Mouse (Mus musculus): ENCODE data around the gene Zfp326. TPM values are rescaled to one million over a fixed set of nuclear protein-coding genes. Genes with fewer than 3 reads are reported as not detected.

The Zfp326 gene
- 42.6 and 44.8 TPM in 2 replicates for polyA plus RNA-seq (2011; ENCODE audit: insufficient read depth, insufficient read length, low read depth, missing spikeins)

DNA sequence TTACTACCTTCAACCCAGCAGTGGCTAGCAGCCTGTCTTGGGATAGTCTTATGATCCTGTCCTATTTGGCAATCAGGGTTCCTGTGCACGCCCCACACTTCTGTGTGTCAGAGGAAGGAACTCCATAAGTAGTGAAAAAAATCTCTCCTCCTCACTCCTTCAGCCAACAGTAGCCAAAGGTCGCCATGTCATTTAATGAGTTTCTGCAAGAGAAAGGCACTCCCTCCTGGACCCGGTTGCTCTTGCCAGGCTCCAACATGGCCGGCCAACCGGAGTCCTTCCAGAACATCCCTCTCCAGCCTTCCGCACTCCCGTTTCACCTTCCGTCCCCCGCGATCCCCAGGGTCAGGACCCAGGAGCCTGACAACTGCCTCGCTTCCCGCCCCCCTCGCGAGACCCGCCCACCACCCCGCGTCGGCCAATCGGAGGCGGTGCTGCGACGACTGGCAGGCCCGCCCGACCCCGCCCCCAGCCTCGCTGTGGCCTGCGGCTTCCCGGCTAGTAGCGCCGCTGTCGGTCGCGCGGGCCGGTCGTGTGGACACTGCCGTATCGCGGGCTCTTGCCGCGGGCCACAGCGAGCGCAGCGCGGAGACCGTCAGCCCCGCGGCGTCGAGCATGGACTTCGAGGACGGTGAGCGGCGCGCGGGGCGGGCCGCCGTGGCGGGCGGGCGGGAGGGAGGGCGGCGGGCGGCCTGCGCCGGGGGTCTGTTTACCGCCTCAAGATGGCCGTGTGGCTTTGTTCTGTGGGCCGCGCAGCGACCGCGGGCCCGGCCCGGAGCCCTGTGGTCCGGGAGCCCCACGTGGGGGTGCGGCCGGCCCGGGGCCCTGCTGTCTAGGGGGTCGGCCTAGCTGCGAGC lies at the start of gene Zfp326:
Gene Zfp326 (plus strand): TSS at position 498 of the 857 bp plus-strand sequence.
- TF ChIP-seq POLR2A (IDR thresholded peaks at IDR 0.05; ENCODE audit: insufficient read depth, low read length) (peak; percentile 9), CTCF (IDR thresholded peaks at IDR 0.05; ENCODE audit: low read depth, low read length) (no peak), EP300 (IDR thresholded peaks at IDR 0.05; ENCODE audit: insufficient read depth, low read depth, low read length) (no peak)

DNA sequence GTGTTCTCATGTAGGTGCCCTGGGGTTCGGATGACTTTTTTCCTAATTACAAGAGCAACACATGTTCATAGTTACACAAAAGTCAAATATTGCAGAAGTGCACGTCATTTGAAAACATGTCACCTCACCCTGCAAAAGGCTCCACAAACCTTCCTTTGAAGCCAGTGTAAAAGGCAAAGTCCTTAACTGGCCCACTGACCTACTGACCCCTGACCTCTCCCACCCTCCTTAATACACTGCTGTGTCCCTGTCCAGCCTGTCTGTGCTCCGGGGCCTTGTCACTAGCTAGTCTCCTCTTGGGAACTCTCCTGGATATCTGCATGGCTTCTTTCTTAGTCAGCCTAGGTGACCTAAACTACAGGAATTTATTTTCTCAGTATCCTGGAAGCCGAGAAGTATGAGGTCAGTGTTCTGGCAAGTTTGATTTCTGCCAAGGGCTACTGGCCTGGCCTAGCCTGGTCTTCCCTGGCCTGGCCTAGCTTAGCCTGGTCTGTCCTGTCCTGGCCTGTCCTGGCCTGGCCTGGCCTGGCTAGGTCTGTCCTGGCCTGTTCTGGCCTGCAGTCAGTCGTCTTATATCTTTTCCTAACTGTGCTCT lies 49.4 kb upstream of the Zfp326 start:
- H3K36me3 ChIP-seq (ENCODE audit: control insufficient read depth, insufficient read depth, low read length, poor library complexity, severe bottlenecking): no peaks in the 10 kb centered on the region
- TF ChIP-seq CTCF (IDR thresholded peaks at IDR 0.05; ENCODE audit: low read depth, low read length) (no peak), EP300 (IDR thresholded peaks at IDR 0.05; ENCODE audit: insufficient read depth, low read depth, low read length) (no peak), POLR2A (IDR thresholded peaks at IDR 0.05; ENCODE audit: insufficient read depth, low read length) (no peak)
- H3K4me3 ChIP-seq (ENCODE audit: low read depth, low read length): no peak overlapping the region
- no peak overlapping the region for H3K9ac ChIP-seq (ENCODE audit: low read depth, poor library complexity, severe bottlenecking)
- H3K4me1 ChIP-seq (ENCODE audit: control insufficient read depth, insufficient read depth, low read length): no peaks in the 10 kb centered on the region
- no peak overlapping the region for H3K27ac ChIP-seq (ENCODE audit: insufficient read depth, low read length)
- H3K27me3 ChIP-seq (ENCODE audit: control insufficient read depth, insufficient read depth, low read length, poor library complexity, severe bottlenecking): no peaks in the 10 kb centered on the region
- H3K9me3 ChIP-seq (replicated peaks; ENCODE audit: control insufficient read depth, insufficient read depth, low read length, poor library complexity, severe bottlenecking): no peaks in the 10 kb centered on the region

More for the DNA sequence above, at the start of gene Zfp326:
- no peaks in the 10 kb centered on the region for H3K9me3 ChIP-seq (replicated peaks; ENCODE audit: control insufficient read depth, insufficient read depth, low read length, poor library complexity, severe bottlenecking)
- no peaks in the 10 kb centered on the region for H3K36me3 ChIP-seq (ENCODE audit: control insufficient read depth, insufficient read depth, low read length, poor library complexity, severe bottlenecking)
- peak within 1 kb of the TSS; percentile 78 for H3K4me3 ChIP-seq (ENCODE audit: low read depth, low read length)
- H3K27me3 ChIP-seq (ENCODE audit: control insufficient read depth, insufficient read depth, low read length, poor library complexity, severe bottlenecking): no peaks in the 10 kb centered on the region
- H3K27ac ChIP-seq (ENCODE audit: insufficient read depth, low read length): no peak within 1 kb of the TSS
- H3K9ac ChIP-seq (ENCODE audit: low read depth, poor library complexity, severe bottlenecking): peak within 1 kb of the TSS; percentile 98
- peaks cover 2% of the 10 kb centered on the region for H3K4me1 ChIP-seq (ENCODE audit: control insufficient read depth, insufficient read depth, low read length)

- Histone ChIP-seq H3K36me3 (ENCODE audit: control insufficient read depth, insufficient read depth, low read length, poor library complexity, severe bottlenecking) (no peaks in the 10 kb centered on the region), H3K4me1 (ENCODE audit: control insufficient read depth, insufficient read depth, low read length) (no peaks in the 10 kb centered on the region), H3K4me3 (ENCODE audit: low read depth, low read length) (no peak overlapping the region), H3K27ac (ENCODE audit: insufficient read depth, low read length) (no peak overlapping the region), H3K27me3 (ENCODE audit: control insufficient read depth, insufficient read depth, low read length, poor library complexity, severe bottlenecking) (no peaks in the 10 kb centered on the region), H3K9me3 (replicated peaks; ENCODE audit: control insufficient read depth, insufficient read depth, low read length, poor library complexity, severe bottlenecking) (no peaks in the 10 kb centered on the region), H3K9ac (ENCODE audit: low read depth, poor library complexity, severe bottlenecking) (no peak overlapping the region)
- no peak for TF ChIP-seq CTCF (IDR thresholded peaks at IDR 0.05; ENCODE audit: low read depth, low read length)
- TF ChIP-seq EP300 (IDR thresholded peaks at IDR 0.05; ENCODE audit: insufficient read depth, low read depth, low read length): no peak
- TF ChIP-seq POLR2A (IDR thresholded peaks at IDR 0.05; ENCODE audit: insufficient read depth, low read length): no peak
Measured at GRCm38 (mm10) chr5:105828050-105828449, 48.3 kb upstream of the Zfp326 start.

DNA sequence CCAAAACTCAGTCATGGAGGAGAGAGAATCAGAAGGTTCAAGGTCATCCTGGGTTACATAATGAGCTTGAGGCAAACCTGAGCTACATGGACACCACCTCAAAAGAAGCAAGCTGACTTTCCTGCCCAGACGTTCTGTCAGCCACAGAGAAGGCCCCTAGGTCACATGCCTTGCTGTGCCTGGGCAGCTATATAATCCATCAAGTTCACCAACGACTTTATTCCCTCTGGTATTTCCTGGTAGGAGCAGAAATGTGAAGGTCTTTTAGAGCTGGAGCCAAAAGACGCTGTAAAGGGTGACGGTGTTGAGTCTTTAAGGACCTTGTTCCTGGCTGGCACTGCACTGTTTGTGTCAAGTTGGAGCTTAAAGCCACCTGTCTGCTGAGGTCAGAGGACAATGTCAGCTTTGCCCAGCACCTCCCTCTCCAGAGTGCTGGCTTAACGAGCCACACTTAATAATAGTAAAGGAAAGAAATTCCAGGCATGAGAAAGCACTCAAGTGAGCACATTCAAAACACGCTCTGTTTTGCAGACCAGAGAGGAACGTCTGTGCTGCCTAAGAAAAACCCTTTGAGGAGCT lies 47.3 kb upstream of the Zfp326 start:
- no peak overlapping the region for H3K27ac ChIP-seq (ENCODE audit: insufficient read depth, low read length)
- H3K36me3 ChIP-seq (ENCODE audit: control insufficient read depth, insufficient read depth, low read length, poor library complexity, severe bottlenecking): no peaks in the 10 kb centered on the region
- no peaks in the 10 kb centered on the region for H3K27me3 ChIP-seq (ENCODE audit: control insufficient read depth, insufficient read depth, low read length, poor library complexity, severe bottlenecking)
- H3K9ac ChIP-seq (ENCODE audit: low read depth, poor library complexity, severe bottlenecking): no peak overlapping the region
- H3K9me3 ChIP-seq (replicated peaks; ENCODE audit: control insufficient read depth, insufficient read depth, low read length, poor library complexity, severe bottlenecking): no peaks in the 10 kb centered on the region
- TF ChIP-seq CTCF (IDR thresholded peaks at IDR 0.05; ENCODE audit: low read depth, low read length): no peak
- TF ChIP-seq EP300 (IDR thresholded peaks at IDR 0.05; ENCODE audit: insufficient read depth, low read depth, low read length): no peak
- no peak for TF ChIP-seq POLR2A (IDR thresholded peaks at IDR 0.05; ENCODE audit: insufficient read depth, low read length)
- no peak overlapping the region for H3K4me3 ChIP-seq (ENCODE audit: low read depth, low read length)
- H3K4me1 ChIP-seq (ENCODE audit: control insufficient read depth, insufficient read depth, low read length): no peaks in the 10 kb centered on the region

GRCm38 (mm10) chr5:105832140-105832539 lies 44.2 kb upstream of the Zfp326 start:
- H3K27ac ChIP-seq (ENCODE audit: insufficient read depth, low read length): no peak overlapping the region

More at GRCm38 (mm10) chr5:105832140-105832539, 44.2 kb upstream of the Zfp326 start:
- H3K9ac ChIP-seq (ENCODE audit: low read depth, poor library complexity, severe bottlenecking): no peak overlapping the region
- H3K4me3 ChIP-seq (ENCODE audit: low read depth, low read length): no peak overlapping the region
- no peaks in the 10 kb centered on the region for H3K4me1 ChIP-seq (ENCODE audit: control insufficient read depth, insufficient read depth, low read length)
- no peaks in the 10 kb centered on the region for H3K27me3 ChIP-seq (ENCODE audit: control insufficient read depth, insufficient read depth, low read length, poor library complexity, severe bottlenecking)
- no peaks in the 10 kb centered on the region for H3K9me3 ChIP-seq (replicated peaks; ENCODE audit: control insufficient read depth, insufficient read depth, low read length, poor library complexity, severe bottlenecking)
- no peaks in the 10 kb centered on the region for H3K36me3 ChIP-seq (ENCODE audit: control insufficient read depth, insufficient read depth, low read length, poor library complexity, severe bottlenecking)
- TF ChIP-seq POLR2A (IDR thresholded peaks at IDR 0.05; ENCODE audit: insufficient read depth, low read length) (no peak), CTCF (IDR thresholded peaks at IDR 0.05; ENCODE audit: low read depth, low read length) (no peak), EP300 (IDR thresholded peaks at IDR 0.05; ENCODE audit: insufficient read depth, low read depth, low read length) (no peak)
